Mouse (Mus musculus) ES-E14 (cell line): ENCODE measurements around the gene Plekhg2.

Experiments
- CHD2 ChIP-seq: IDR thresholded peaks from 2 replicates; pipeline ENCODE4 v1.6.1; 2014; ENCODE audit warnings: mild to moderate bottlenecking, low read depth, low read length, inconsistent platforms
- HCFC1 ChIP-seq: IDR thresholded peaks from 2 replicates; pipeline ENCODE4 v1.6.1; 2012; ENCODE audit warnings: low read length, inconsistent platforms, borderline replicate concordance; ENCODE audit not compliant: insufficient read depth

DNA sequence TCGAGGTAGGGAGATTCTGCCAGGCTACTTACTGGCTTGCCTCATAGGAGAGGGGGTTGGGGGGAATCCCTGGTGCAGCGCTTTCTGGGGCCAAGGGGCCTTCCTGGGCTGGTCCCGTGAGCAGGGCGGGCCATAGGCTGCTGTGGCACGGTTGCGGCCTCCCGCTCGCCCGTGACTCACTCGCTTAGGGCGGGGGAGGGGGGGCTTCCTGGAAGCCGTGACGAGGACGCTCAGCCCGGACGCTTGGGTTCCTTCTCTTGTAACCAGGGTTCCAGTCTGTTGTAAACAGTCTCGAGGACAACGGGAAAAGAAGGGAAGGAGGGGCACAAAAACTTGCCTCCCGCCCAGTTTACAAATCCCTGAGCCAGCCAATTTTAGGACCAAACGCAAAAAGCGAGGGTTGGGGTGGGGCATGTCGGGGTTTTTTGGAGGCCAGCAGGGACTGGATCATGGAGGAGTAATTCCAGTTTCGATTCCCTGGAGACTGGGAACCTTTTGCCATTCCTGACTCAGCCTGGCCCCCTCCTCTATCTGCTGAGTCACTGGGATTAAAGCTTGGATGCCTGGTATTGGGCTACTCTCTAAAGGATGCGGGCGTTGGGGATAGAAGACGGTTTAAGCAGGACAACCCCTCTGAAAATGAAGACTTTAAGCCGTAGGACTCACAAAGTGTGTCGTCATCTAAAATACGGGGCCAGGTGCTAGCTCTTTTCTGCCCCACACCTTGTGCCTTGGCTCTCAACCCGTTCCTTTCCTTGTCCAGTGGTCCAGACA is 8.8 kb upstream of the Plekhg2 start:
- TF ChIP-seq HCFC1 (no peak; the same call in 1 of the 2 replicates), CHD2 (no peak)
